Mouse (Mus musculus): Measurements from ENCODE around the gene Bmx. TPM values are rescaled to one million over a fixed set of nuclear protein-coding genes. Genes with fewer than 3 reads are reported as not detected.
A peak's percentile ranks its signal among the peaks of the same experiment; 100 is the strongest.

Bmx gene
- polyA plus RNA-seq, 1 experiment from 2014 or later: 0.22 TPM

- no peak overlapping the region for H3K4me3 ChIP-seq (ENCODE audit: low read depth, low read length)
- ATAC-seq: 0 out of 2 replicates have a peak, but pooled peaks have one; percentile 6
- DNase-seq (ENCODE audit: low spot score): no peak
- no peak overlapping the region for H3K27ac ChIP-seq (ENCODE audit: low read depth, low read length)
- WGBS: 21% methylated on average over 1 of the region's 1 CpGs
- no peaks in the 10 kb centered on the region for H3K36me3 ChIP-seq (ENCODE audit: control insufficient read depth, insufficient read depth, low read length)
- no peaks in the 10 kb centered on the region for H3K27me3 ChIP-seq (replicated peaks; ENCODE audit: control insufficient read depth, insufficient read depth, low read length)
- no peaks in the 10 kb centered on the region for H3K9me3 ChIP-seq (replicated peaks; ENCODE audit: control insufficient read depth, low read length)
- H3K4me1 ChIP-seq (ENCODE audit: control insufficient read depth, insufficient read depth, low read length): no peaks in the 10 kb centered on the region
- H3K4me2 ChIP-seq (ENCODE audit: low read length): no peak overlapping the region
- H3K9ac ChIP-seq (ENCODE audit: low read length): no peak overlapping the region
Observed at GRCm38 (mm10) chrX:164264861-164265260, 6.9 kb upstream of the Bmx start.

DNA sequence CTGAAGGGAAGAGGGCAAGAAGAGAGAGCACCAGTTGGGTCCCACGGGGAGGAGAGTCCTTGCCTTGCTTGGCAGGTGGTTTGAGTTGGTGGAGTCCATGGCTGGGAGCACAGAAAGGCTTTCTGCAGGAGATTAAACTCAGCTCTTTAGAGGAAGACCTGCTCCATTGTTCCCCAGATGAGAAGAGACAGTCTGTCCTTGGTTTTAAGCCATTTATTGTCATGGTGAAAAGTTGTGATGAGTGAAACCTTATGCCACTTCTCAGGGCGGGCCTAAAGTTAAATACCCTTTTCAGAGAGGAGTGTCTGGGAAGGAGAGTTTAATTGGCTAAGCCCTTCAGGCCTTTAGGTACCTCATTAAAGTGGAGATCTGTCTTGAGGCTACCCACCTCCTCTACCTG lies 4.3 kb upstream of the Bmx start:
- no peak for ATAC-seq
- Histone ChIP-seq H3K9ac (ENCODE audit: low read length) (no peak overlapping the region), H3K27ac (ENCODE audit: low read depth, low read length) (no peak overlapping the region)

DNA sequence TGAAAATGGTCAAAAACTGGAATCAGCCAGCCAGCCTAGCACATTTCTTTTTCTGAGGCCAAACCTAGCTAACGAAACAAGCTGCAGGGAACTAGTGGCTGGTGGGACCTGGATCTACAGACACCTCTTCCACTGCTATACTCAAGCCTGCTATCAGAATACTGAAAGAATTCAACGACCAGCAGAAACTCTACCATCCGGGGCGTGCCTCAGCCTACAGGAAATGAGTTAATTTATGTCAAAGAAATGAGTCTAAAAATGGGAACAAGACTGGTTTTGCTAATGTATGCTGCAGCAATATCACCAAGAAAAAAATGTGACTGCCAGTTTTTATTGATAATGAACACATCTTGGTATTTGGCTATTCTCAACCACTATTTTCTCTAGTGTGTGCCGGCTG lies 669 bp upstream of the Bmx start:
- H3K4me3 ChIP-seq (ENCODE audit: low read depth, low read length): no peak overlapping the region
- 85% methylated on average over 5 of the region's 5 CpGs for WGBS
- H3K27ac ChIP-seq (ENCODE audit: low read depth, low read length): no peak overlapping the region
- H3K4me1 ChIP-seq (ENCODE audit: control insufficient read depth, insufficient read depth, low read length): no peaks in the 10 kb centered on the region
- H3K9ac ChIP-seq (ENCODE audit: low read length): no peak overlapping the region
- no peak for DNase-seq (ENCODE audit: low spot score)
- H3K9me3 ChIP-seq (replicated peaks; ENCODE audit: control insufficient read depth, low read length): no peaks in the 10 kb centered on the region
- H3K4me2 ChIP-seq (ENCODE audit: low read length): no peak overlapping the region
- no peaks in the 10 kb centered on the region for H3K36me3 ChIP-seq (ENCODE audit: control insufficient read depth, insufficient read depth, low read length)
- ATAC-seq: no peak
- no peaks in the 10 kb centered on the region for H3K27me3 ChIP-seq (replicated peaks; ENCODE audit: control insufficient read depth, insufficient read depth, low read length)

More for the DNA sequence above, 4.3 kb upstream of the Bmx start:
- H3K4me3 ChIP-seq (ENCODE audit: low read depth, low read length): no peak overlapping the region
- H3K36me3 ChIP-seq (ENCODE audit: control insufficient read depth, insufficient read depth, low read length): no peaks in the 10 kb centered on the region
- WGBS: 56% methylated on average over 2 of the region's 2 CpGs
- DNase-seq (ENCODE audit: low spot score): no peak
- H3K4me2 ChIP-seq (ENCODE audit: low read length): no peak overlapping the region
- no peaks in the 10 kb centered on the region for H3K4me1 ChIP-seq (ENCODE audit: control insufficient read depth, insufficient read depth, low read length)
- H3K9me3 ChIP-seq (replicated peaks; ENCODE audit: control insufficient read depth, low read length): no peaks in the 10 kb centered on the region
- no peaks in the 10 kb centered on the region for H3K27me3 ChIP-seq (replicated peaks; ENCODE audit: control insufficient read depth, insufficient read depth, low read length)

- Histone ChIP-seq H3K9me3 (replicated peaks; ENCODE audit: control insufficient read depth, low read length) (no peaks in the 10 kb centered on the region), H3K27ac (ENCODE audit: low read depth, low read length) (no peak overlapping the region), H3K4me3 (ENCODE audit: low read depth, low read length) (no peak overlapping the region), H3K9ac (ENCODE audit: low read length) (no peak overlapping the region), H3K27me3 (replicated peaks; ENCODE audit: control insufficient read depth, insufficient read depth, low read length) (no peaks in the 10 kb centered on the region), H3K4me1 (ENCODE audit: control insufficient read depth, insufficient read depth, low read length) (no peaks in the 10 kb centered on the region), H3K4me2 (ENCODE audit: low read length) (no peak overlapping the region), H3K36me3 (ENCODE audit: control insufficient read depth, insufficient read depth, low read length) (no peaks in the 10 kb centered on the region)
- DNase-seq (ENCODE audit: low spot score) (no peak), ATAC-seq (no peak)
- 90% methylated on average over 3 of the region's 3 CpGs for WGBS
Observed at GRCm38 (mm10) chrX:164256527-164256926, 1.5 kb downstream of the Bmx start.

GRCm38 (mm10) chrX:164246722-164247121 lies 11.3 kb downstream of the Bmx start:
- no peak overlapping the region for H3K4me3 ChIP-seq (ENCODE audit: low read depth, low read length)
- no peaks in the 10 kb centered on the region for H3K36me3 ChIP-seq (ENCODE audit: control insufficient read depth, insufficient read depth, low read length)
- no peaks in the 10 kb centered on the region for H3K4me1 ChIP-seq (ENCODE audit: control insufficient read depth, insufficient read depth, low read length)
- no peaks in the 10 kb centered on the region for H3K27me3 ChIP-seq (replicated peaks; ENCODE audit: control insufficient read depth, insufficient read depth, low read length)
- no peak overlapping the region for H3K4me2 ChIP-seq (ENCODE audit: low read length)
- no peak overlapping the region for H3K9ac ChIP-seq (ENCODE audit: low read length)
- H3K9me3 ChIP-seq (replicated peaks; ENCODE audit: control insufficient read depth, low read length): no peaks in the 10 kb centered on the region
- 55% methylated on average over 2 of the region's 2 CpGs for WGBS
- H3K27ac ChIP-seq (ENCODE audit: low read depth, low read length): no peak overlapping the region
- ATAC-seq: no peak
- DNase-seq (ENCODE audit: low spot score): no peak

GRCm38 (mm10) chrX:164245714-164246113 lies 12.3 kb downstream of the Bmx start:
- Histone ChIP-seq H3K27ac (ENCODE audit: low read depth, low read length) (no peak overlapping the region), H3K4me3 (ENCODE audit: low read depth, low read length) (no peak overlapping the region), H3K4me2 (ENCODE audit: low read length) (peak overlapping the region; percentile 9; the same call in 1 of the 2 replicates), H3K27me3 (replicated peaks; ENCODE audit: control insufficient read depth, insufficient read depth, low read length) (no peaks in the 10 kb centered on the region), H3K36me3 (ENCODE audit: control insufficient read depth, insufficient read depth, low read length) (no peaks in the 10 kb centered on the region), H3K4me1 (ENCODE audit: control insufficient read depth, insufficient read depth, low read length) (no peaks in the 10 kb centered on the region), H3K9me3 (replicated peaks; ENCODE audit: control insufficient read depth, low read length) (no peaks in the 10 kb centered on the region), H3K9ac (ENCODE audit: low read length) (no peak overlapping the region)
- ATAC-seq: peak; percentile 58; the same call in 1 of the 2 replicates
- 23% methylated on average over 5 of the region's 5 CpGs for WGBS
- DNase-seq (ENCODE audit: low spot score): peak; percentile 10

- 64% methylated on average over 8 of the region's 8 CpGs for WGBS
- DNase-seq (ENCODE audit: low spot score): peak; percentile 1
- ATAC-seq: no peak
- no peak overlapping the region for H3K4me3 ChIP-seq (ENCODE audit: low read depth, low read length)
- no peak overlapping the region for H3K27ac ChIP-seq (ENCODE audit: low read depth, low read length)
- no peaks in the 10 kb centered on the region for H3K27me3 ChIP-seq (replicated peaks; ENCODE audit: control insufficient read depth, insufficient read depth, low read length)
- H3K36me3 ChIP-seq (ENCODE audit: control insufficient read depth, insufficient read depth, low read length): no peaks in the 10 kb centered on the region
- no peaks in the 10 kb centered on the region for H3K9me3 ChIP-seq (replicated peaks; ENCODE audit: control insufficient read depth, low read length)
- no peak overlapping the region for H3K9ac ChIP-seq (ENCODE audit: low read length)
- no peaks in the 10 kb centered on the region for H3K4me1 ChIP-seq (ENCODE audit: control insufficient read depth, insufficient read depth, low read length)
- no peak overlapping the region for H3K4me2 ChIP-seq (ENCODE audit: low read length)
Observed at GRCm38 (mm10) chrX:164233380-164233779, 24.6 kb downstream of the Bmx start.

GRCm38 (mm10) chrX:164221989-164222388 lies 36.0 kb downstream of the Bmx start:
- H3K4me3 ChIP-seq (ENCODE audit: low read depth, low read length): no peak overlapping the region
- no peaks in the 10 kb centered on the region for H3K27me3 ChIP-seq (replicated peaks; ENCODE audit: control insufficient read depth, insufficient read depth, low read length)
- WGBS: 70% methylated on average over 2 of the region's 2 CpGs
- no peak for ATAC-seq
- no peaks in the 10 kb centered on the region for H3K36me3 ChIP-seq (ENCODE audit: control insufficient read depth, insufficient read depth, low read length)
- no peaks in the 10 kb centered on the region for H3K4me1 ChIP-seq (ENCODE audit: control insufficient read depth, insufficient read depth, low read length)
- no peak overlapping the region for H3K9ac ChIP-seq (ENCODE audit: low read length)
- no peak overlapping the region for H3K4me2 ChIP-seq (ENCODE audit: low read length)
- DNase-seq (ENCODE audit: low spot score): no peak
- H3K9me3 ChIP-seq (replicated peaks; ENCODE audit: control insufficient read depth, low read length): no peaks in the 10 kb centered on the region
- no peak overlapping the region for H3K27ac ChIP-seq (ENCODE audit: low read depth, low read length)

DNA sequence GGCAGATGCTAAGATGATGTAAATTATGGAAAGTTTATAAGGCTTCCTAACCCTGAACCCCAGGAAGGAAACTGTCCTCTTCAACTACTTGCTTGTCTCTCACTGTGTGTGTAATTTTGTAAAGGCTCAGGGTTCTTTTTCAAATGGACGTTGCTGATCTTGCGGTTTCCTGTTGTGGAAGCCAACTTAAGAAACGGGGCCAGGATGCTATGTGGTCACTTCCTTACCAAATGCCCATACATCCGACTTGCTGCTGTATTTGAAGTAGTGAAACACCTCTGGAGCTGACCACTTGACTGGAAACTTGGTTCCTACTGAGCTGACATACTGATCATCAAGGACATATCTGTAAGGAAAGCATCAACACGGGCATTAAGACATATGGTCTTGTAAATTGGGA lies 57.4 kb downstream of the Bmx start:
- Histone ChIP-seq H3K27me3 (replicated peaks; ENCODE audit: control insufficient read depth, insufficient read depth, low read length) (no peaks in the 10 kb centered on the region), H3K9me3 (replicated peaks; ENCODE audit: control insufficient read depth, low read length) (no peaks in the 10 kb centered on the region), H3K27ac (ENCODE audit: low read depth, low read length) (no peak overlapping the region), H3K9ac (ENCODE audit: low read length) (no peak overlapping the region), H3K36me3 (ENCODE audit: control insufficient read depth, insufficient read depth, low read length) (no peaks in the 10 kb centered on the region), H3K4me2 (ENCODE audit: low read length) (no peak overlapping the region), H3K4me3 (ENCODE audit: low read depth, low read length) (no peak overlapping the region), H3K4me1 (ENCODE audit: control insufficient read depth, insufficient read depth, low read length) (no peaks in the 10 kb centered on the region)
- DNase-seq (ENCODE audit: low spot score) (no peak), ATAC-seq (no peak)
- 85% methylated on average over 5 of the region's 5 CpGs for WGBS
